Mouse (Mus musculus) embryonic facial prominence, embryonic 11.5 days (tissue): ENCODE results near the gene Ybey. TPM values are rescaled to one million over a fixed set of nuclear protein-coding genes. Genes with fewer than 3 reads are reported as not detected.

Source experiments
- ATAC-seq: fragments of 200-750 bp; cut with Nextera tagmentation; replicated peaks from 2 replicates; pipeline ENCODE4 v1.8.0; 2017; ENCODE audit warnings: low read depth; ENCODE audit not compliant: insufficient number of reproducible peaks, low FRiP score, low TSS enrichment
- DNase-seq: peaks from one replicate; pipeline ENCODE4 v3.0.0-alpha.2; 2015; ENCODE audit warnings: low spot score
- H3K27ac ChIP-seq: fragments of 300-500 bp; sonication (generic); replicated peaks from 2 replicates; pipeline ENCODE4 v1.5.1; 2014; ENCODE audit warnings: mild to moderate bottlenecking, low read depth, low read length, control low read depth
- H3K27me3 ChIP-seq: fragments of 300-500 bp; sonication (generic); 2 replicates; pipeline ENCODE4 v1.6.1; 2014; ENCODE audit warnings: mild to moderate bottlenecking, low read length, moderate library complexity, mixed read lengths; ENCODE audit not compliant: control insufficient read depth, insufficient read depth
- H3K36me3 ChIP-seq: fragments of 300-500 bp; sonication (generic); replicated peaks from 2 replicates; pipeline ENCODE4 v1.6.1; 2014; ENCODE audit warnings: low read depth, mild to moderate bottlenecking, low read length, moderate library complexity, mixed read lengths; ENCODE audit not compliant: control insufficient read depth, insufficient read depth
- H3K4me1 ChIP-seq: fragments of 300-500 bp; sonication (generic); 2 replicates; pipeline ENCODE4 v1.6.1; 2014; ENCODE audit warnings: low read length, mixed read lengths; ENCODE audit not compliant: control insufficient read depth, insufficient read depth
- H3K4me2 ChIP-seq: fragments of 300-500 bp; sonication (generic); 2 replicates; pipeline ENCODE4 v1.6.1; 2014; ENCODE audit warnings: low read depth, mild to moderate bottlenecking, control low read depth, low read length, moderate library complexity
- H3K4me3 ChIP-seq: fragments of 300-500 bp; sonication (generic); 2 replicates; pipeline ENCODE4 v1.5.1; 2014; ENCODE audit warnings: low read depth, low read length, control low read depth
- H3K9ac ChIP-seq: fragments of 300-500 bp; sonication (generic); replicated peaks from 2 replicates; pipeline ENCODE4 v1.6.1; 2014; ENCODE audit warnings: mild to moderate bottlenecking, control low read depth, low read length
- H3K9me3 ChIP-seq: fragments of 300-500 bp; sonication (generic); replicated peaks from 2 replicates; pipeline ENCODE4 v1.6.1; 2016; ENCODE audit warnings: mild to moderate bottlenecking, low read length, inconsistent platforms, mixed read lengths; ENCODE audit not compliant: control insufficient read depth
- WGBS: fragments of 180-500 bp; shearing (Covaris S2); extraction: QIAGEN DNeasy Blood & Tissue Kit; methylation state at CpG from one replicate; pipeline ENCODE4 v1.1.7; 2014; 5-methylcytosine and 5-hydroxymethylcytosine counted together
- polyA plus RNA-seq: library from polyadenylated mRNA; unstranded; fragments of >200 nt; fragmentation: Nextera tagmentation; extraction: Ambion mirVana; gene quantifications from 2 replicates; pipeline ENCODE4 v1.2.1, GENCODE M21; 2014

Ybey gene
- polyA plus RNA-seq, 1 experiment from 2014 or later, result 5.8 TPM

DNA sequence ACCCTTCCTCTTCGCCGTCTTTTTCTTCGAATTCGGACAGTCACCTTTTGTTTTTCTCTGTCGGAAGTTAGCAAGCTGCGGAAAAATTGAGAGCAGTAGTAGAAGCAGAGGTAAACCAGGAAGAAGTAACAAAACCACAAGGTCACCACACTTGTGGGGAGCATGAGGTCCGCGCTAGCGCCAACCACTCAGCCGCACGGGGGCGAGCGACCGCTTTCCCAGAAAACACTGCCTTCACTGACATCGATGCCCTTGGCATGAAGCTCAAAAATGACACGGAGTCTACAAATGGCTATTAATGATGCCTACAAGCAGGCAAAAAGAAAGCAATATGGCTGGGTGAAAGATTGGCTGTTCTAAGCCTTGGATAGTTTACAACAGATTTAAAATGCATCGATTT is 28.6 kb downstream of the Ybey start, which contains the start of gene AC141477.1:
Gene AC141477.1, minus strand, starts transcription at position 164 of the 400 bp plus-strand sequence.
- no peaks in the 10 kb centered on the region for H3K27me3 ChIP-seq
- peaks cover 12% of the 10 kb centered on the region for H3K36me3 ChIP-seq
- H3K4me1 ChIP-seq, result no peaks in the 10 kb centered on the region
- H3K4me3 ChIP-seq, result no peak within 1 kb of the TSS
- no peak within 1 kb of the TSS; the same call in 1 of the 2 replicates for H3K9ac ChIP-seq
- H3K4me2 ChIP-seq, result no peak within 1 kb of the TSS
- no peak for DNase-seq
- H3K27ac ChIP-seq, result no peak within 1 kb of the TSS
- WGBS, result 93% methylated on average over 17 of the region's 17 CpGs
- no peak for ATAC-seq
- no peaks in the 10 kb centered on the region for H3K9me3 ChIP-seq

DNA sequence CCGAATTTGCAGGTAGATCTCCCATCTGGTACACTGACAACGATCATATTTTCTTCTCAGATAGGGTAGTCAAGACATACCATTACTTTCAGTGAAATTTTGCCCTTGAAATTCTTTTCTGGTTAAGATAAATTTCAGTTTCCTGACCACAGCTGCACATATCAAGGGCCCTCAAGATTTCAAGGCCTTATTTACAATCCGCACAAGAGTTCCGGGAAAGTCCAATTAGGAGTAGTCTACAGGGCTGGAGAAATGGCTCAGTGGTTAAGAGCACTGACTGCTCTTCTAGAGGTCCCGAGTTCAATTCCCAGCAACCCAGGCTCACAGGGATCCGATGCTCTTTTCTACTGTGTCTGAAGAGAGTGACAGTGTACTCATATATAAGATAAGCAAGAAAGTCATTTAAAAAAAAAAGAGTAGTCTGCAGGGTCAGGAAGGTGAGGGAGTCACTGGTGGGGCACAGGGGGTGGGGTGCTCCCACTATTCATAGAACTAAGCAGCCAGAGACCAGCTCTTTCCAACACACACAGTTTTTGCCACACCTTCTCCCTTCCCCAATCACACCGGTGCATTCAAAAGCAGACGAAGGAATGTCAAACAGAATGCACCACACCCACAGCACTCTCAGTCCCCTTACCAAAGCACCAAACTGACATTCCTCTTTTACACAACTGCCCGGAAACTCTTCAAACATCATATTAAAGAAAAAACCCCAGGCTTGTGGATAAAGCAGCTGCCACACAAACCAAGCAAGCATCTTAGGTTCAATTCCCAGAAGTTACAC is 29.6 kb downstream of the Ybey start:
- H3K27ac ChIP-seq, result no peak overlapping the region
- ATAC-seq, result no peak
- H3K4me3 ChIP-seq, result no peak overlapping the region
- 95% methylated on average over 9 of the region's 9 CpGs for WGBS
- no peak for DNase-seq
- no peak overlapping the region for H3K9ac ChIP-seq
- H3K27me3 ChIP-seq, result no peaks in the 10 kb centered on the region
- no peaks in the 10 kb centered on the region for H3K4me1 ChIP-seq
- H3K36me3 ChIP-seq, result peaks cover 12% of the 10 kb centered on the region
- H3K9me3 ChIP-seq, result no peaks in the 10 kb centered on the region
- no peak overlapping the region for H3K4me2 ChIP-seq

DNA sequence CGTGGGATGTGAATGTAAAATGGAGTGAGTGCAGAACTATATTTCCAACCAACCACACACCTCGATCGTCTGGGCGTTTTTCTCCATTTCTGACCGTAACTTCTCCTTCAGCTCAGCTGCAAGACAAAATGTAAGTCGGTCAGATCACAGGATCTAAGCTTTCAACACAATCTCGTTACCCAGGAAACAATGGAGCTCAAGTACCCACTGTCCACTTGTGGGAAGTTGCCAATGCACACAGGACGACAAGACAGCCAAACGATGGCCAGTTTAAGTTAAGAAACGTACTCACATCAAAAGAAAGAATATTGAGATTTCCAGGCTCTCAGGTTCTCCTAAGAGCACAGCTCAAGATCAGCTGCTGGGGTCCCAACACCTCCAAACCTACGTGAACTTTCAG is 35.0 kb downstream of the Ybey start:
- DNase-seq, result no peak
- H3K9me3 ChIP-seq, result no peaks in the 10 kb centered on the region
- 93% methylated on average over 11 of the region's 11 CpGs for WGBS
- no peak overlapping the region for H3K4me2 ChIP-seq
- H3K4me1 ChIP-seq, result no peaks in the 10 kb centered on the region
- no peak for ATAC-seq
- H3K27ac ChIP-seq, result no peak overlapping the region
- H3K27me3 ChIP-seq, result no peaks in the 10 kb centered on the region
- H3K36me3 ChIP-seq, result peaks cover 26% of the 10 kb centered on the region
- H3K4me3 ChIP-seq, result no peak overlapping the region
- no peak overlapping the region for H3K9ac ChIP-seq

DNA sequence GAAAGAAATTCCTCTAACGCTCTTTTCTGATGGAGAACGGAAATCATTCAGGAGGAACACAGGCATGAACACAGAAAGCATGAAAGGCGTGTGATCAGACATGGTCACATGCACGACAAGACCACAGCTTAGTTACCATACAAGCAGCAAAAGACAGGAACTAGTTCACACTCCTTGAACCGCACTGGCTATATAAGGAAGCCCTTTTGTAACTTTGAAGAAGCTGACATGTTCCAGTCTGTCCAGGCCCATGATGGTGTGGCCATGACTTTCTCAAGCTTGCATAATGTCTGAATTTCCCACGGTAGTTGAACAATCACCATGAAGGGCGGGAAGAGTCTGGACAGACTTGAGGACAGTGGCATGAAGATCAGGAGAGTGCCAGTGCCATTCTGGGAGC is 43.2 kb downstream of the Ybey start:
- no peaks in the 10 kb centered on the region for H3K9me3 ChIP-seq
- no peak for DNase-seq

DNA sequence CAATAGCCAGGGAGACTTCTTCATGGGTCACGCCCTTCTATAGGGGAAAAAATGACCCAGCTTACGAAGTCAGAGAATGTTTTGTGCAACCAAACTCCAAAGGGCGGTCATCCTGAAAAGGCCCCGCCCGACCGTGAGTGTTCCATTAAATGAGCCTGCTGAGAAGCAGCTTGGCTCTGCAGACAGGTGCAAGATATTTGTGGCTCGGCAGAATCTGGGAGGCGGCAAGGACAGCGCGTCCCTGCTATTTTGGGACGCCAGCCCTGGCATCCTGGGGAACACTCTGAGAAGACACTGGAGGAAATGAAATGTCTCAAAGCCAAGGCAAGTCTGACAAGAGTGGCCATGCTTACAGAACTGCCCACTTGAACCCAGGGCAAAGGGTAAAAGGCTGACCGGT is 52.1 kb downstream of the Ybey start:
- Histone ChIP-seq H3K9ac (no peak overlapping the region), H3K4me1 (no peaks in the 10 kb centered on the region), H3K27ac (no peak overlapping the region), H3K4me2 (no peak overlapping the region), H3K36me3 (peaks cover 15% of the 10 kb centered on the region), H3K4me3 (no peak overlapping the region), H3K27me3 (no peaks in the 10 kb centered on the region), H3K9me3 (no peaks in the 10 kb centered on the region)
- 93% methylated on average over 12 of the region's 12 CpGs for WGBS
- DNase-seq, result no peak
- no peak for ATAC-seq

More for the DNA sequence above, 43.2 kb downstream of the Ybey start:
- Histone ChIP-seq H3K36me3 (peaks cover 12% of the 10 kb centered on the region), H3K4me1 (no peaks in the 10 kb centered on the region), H3K4me2 (no peak overlapping the region), H3K4me3 (no peak overlapping the region), H3K9ac (no peak overlapping the region), H3K27ac (no peak overlapping the region), H3K27me3 (no peaks in the 10 kb centered on the region)
- 94% methylated on average over 7 of the region's 7 CpGs for WGBS
- ATAC-seq, result no peak

Other genes with a start within 250 kb of the Ybey start
- gene Prmt2, start 231.2 kb downstream of the Ybey start, polyA plus RNA-seq, result 65.3 and 77.9 TPM in 2 replicates
- gene S100b, start 215.3 kb downstream of the Ybey start, polyA plus RNA-seq, result 0.14 and 0.32 TPM in 2 replicates
- 3.9 and 4.3 TPM in 2 replicates for gene Dip2a, start 123.8 kb downstream of the Ybey start, polyA plus RNA-seq
- not detected in 2 replicates for gene AC141477.1, start 28.7 kb downstream of the Ybey start, polyA plus RNA-seq
- 12.6 and 14.3 TPM in 2 replicates for gene Pcnt, start 26.3 kb downstream of the Ybey start, polyA plus RNA-seq
- not detected in 2 replicates for gene 2610028H24Rik, start 20.0 kb downstream of the Ybey start, polyA plus RNA-seq
- gene Mcm3ap, start 187 bp downstream of the Ybey start, polyA plus RNA-seq, result 64.8 and 76.4 TPM in 2 replicates
- 26.9 and 36.2 TPM in 2 replicates for gene Lss, start 62.5 kb upstream of the Ybey start, polyA plus RNA-seq
- gene Spatc1l, start 93.2 kb upstream of the Ybey start, polyA plus RNA-seq, result not detected in 2 replicates
- not detected in 2 replicates for gene Ftcd, start 106.5 kb upstream of the Ybey start, polyA plus RNA-seq
- gene Col6a2, start 154.5 kb upstream of the Ybey start, polyA plus RNA-seq, result 14.0 and 15.6 TPM in 2 replicates